Mouse (Mus musculus) liver, embryonic 11.5 days (tissue): ENCODE data around the gene Slc35a3. TPM values are rescaled to one million over a fixed set of nuclear protein-coding genes. Genes with fewer than 3 reads are reported as not detected.
"Not testable (repeated sequence)": the region's sequence is repeated elsewhere in the genome, so short reads cannot be mapped to it uniquely, and the experiment has no call there.

Experiments used
- ATAC-seq: fragments of 200-750 bp; cut with Nextera tagmentation; replicated peaks from 2 replicates; pipeline ENCODE4 v1.8.0; 2017; ENCODE audit warnings: moderate number of reproducible peaks, mild to moderate bottlenecking, moderate TSS enrichment, moderate library complexity; ENCODE audit not compliant: low FRiP score
- DNase-seq: peaks from one replicate; pipeline ENCODE4 v3.0.0-alpha.2; 2017; ENCODE audit warnings: low spot score
- H3K27ac ChIP-seq: fragments of 300-500 bp; sonication (generic); 2 replicates; pipeline ENCODE4 v1.5.1; 2014; ENCODE audit warnings: mild to moderate bottlenecking, low read depth, low read length, control low read depth
- H3K27me3 ChIP-seq: fragments of 300-500 bp; sonication (generic); replicated peaks from 2 replicates; pipeline ENCODE4 v1.6.1; 2014; ENCODE audit warnings: low read length, mixed read lengths; ENCODE audit not compliant: control insufficient read depth, insufficient read depth
- H3K36me3 ChIP-seq: fragments of 300-500 bp; sonication (generic); 2 replicates; pipeline ENCODE4 v1.6.1; 2014; ENCODE audit warnings: mild to moderate bottlenecking, low read length, moderate library complexity, mixed read lengths; ENCODE audit not compliant: control insufficient read depth, insufficient read depth
- H3K4me1 ChIP-seq: fragments of 300-500 bp; sonication (generic); replicated peaks from 2 replicates; pipeline ENCODE4 v1.6.1; 2014; ENCODE audit warnings: low read length, mixed read lengths; ENCODE audit not compliant: control insufficient read depth, insufficient read depth
- H3K4me2 ChIP-seq: fragments of 300-500 bp; sonication (generic); 2 replicates; pipeline ENCODE4 v1.6.1; 2014; ENCODE audit warnings: mild to moderate bottlenecking, control low read depth, moderate library complexity
- H3K4me3 ChIP-seq: fragments of 300-500 bp; sonication (generic); 2 replicates; pipeline ENCODE4 v1.5.1; 2014; ENCODE audit warnings: low read depth, low read length, control low read depth
- H3K9ac ChIP-seq: fragments of 300-500 bp; sonication (generic); 2 replicates; pipeline ENCODE4 v1.6.1; 2014; ENCODE audit warnings: low read depth, low read length, control low read depth
- H3K9me3 ChIP-seq: fragments of 300-500 bp; sonication (generic); 2 replicates; pipeline ENCODE4 v1.6.1; 2016; ENCODE audit warnings: low read length, inconsistent platforms, mixed read lengths; ENCODE audit not compliant: control insufficient read depth
- WGBS: fragments of 180-500 bp; shearing (Covaris S2); extraction: QIAGEN DNeasy Blood & Tissue Kit; methylation state at CpG from one replicate; pipeline ENCODE4 v1.1.7; 2014; 5-methylcytosine and 5-hydroxymethylcytosine counted together
- polyA plus RNA-seq: library from polyadenylated mRNA; unstranded; fragments of >200 nt; fragmentation: Nextera tagmentation; extraction: Ambion mirVana; gene quantifications from 2 replicates; pipeline ENCODE4 v1.2.1, GENCODE M21; 2014

The Slc35a3 gene
- polyA plus RNA-seq, 1 experiment from 2014 or later: 20.0 TPM

DNA sequence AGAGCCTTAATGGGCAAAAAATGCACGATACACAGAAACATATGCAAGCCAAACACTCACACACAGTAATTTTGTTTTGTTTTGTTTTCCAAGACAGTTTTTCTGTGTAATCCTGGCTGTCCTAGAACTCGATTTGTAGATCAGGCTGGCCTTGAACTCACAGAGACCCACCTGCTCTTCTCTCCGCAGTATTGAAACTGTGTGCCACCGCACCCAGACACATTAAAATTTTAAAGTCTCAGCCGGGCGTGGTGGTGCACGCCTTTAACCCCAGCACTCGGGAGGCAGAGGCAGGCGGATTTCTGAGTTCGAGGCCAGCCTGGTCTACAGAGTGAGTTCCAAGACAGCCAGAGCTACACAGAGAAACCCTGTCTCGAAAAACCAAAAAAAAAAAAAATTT lies 58.6 kb downstream of the Slc35a3 start:
- ATAC-seq, H3K9me3 ChIP-seq: not testable (repeated sequence)

GRCm38 (mm10) chr3:116653278-116653945 lies 59.2 kb downstream of the Slc35a3 start:
- H3K9me3 ChIP-seq: no peaks in the 10 kb centered on the region
- 71% methylated on average over 5 of the region's 5 CpGs for WGBS
- DNase-seq (no peak), ATAC-seq (no peak)
- H3K4me2 ChIP-seq: no peak overlapping the region
- no peak overlapping the region for H3K4me3 ChIP-seq
- H3K27ac ChIP-seq: no peak overlapping the region
- no peaks in the 10 kb centered on the region for H3K27me3 ChIP-seq
- H3K9ac ChIP-seq: no peak overlapping the region
- peaks cover 28% of the 10 kb centered on the region for H3K4me1 ChIP-seq
- peaks cover 2% of the 10 kb centered on the region; the same call in 1 of the 2 replicates for H3K36me3 ChIP-seq

More for the DNA sequence above, 58.6 kb downstream of the Slc35a3 start:
- not testable (repeated sequence) for H3K27me3 ChIP-seq, H3K27ac ChIP-seq, H3K4me3 ChIP-seq, H3K36me3 ChIP-seq, H3K4me2 ChIP-seq, DNase-seq, H3K9ac ChIP-seq
- peaks cover 31% of the 10 kb centered on the region for H3K4me1 ChIP-seq
- WGBS: 83% methylated on average over 11 of the region's 11 CpGs

GRCm38 (mm10) chr3:116652033-116652446 lies 60.6 kb downstream of the Slc35a3 start:
- no peak for DNase-seq
- no peak overlapping the region for H3K9ac ChIP-seq
- no peak overlapping the region for H3K4me2 ChIP-seq
- peaks cover 4% of the 10 kb centered on the region; the same call in 1 of the 2 replicates for H3K36me3 ChIP-seq
- 0 out of 2 replicates have a peak, but pooled peaks have one; percentile 26 for ATAC-seq
- H3K4me3 ChIP-seq: no peak overlapping the region
- H3K27ac ChIP-seq: no peak overlapping the region
- 77% methylated on average over 3 of the region's 3 CpGs for WGBS
- H3K9me3 ChIP-seq: no peaks in the 10 kb centered on the region
- H3K4me1 ChIP-seq: peaks cover 18% of the 10 kb centered on the region
- H3K27me3 ChIP-seq: no peaks in the 10 kb centered on the region

DNA sequence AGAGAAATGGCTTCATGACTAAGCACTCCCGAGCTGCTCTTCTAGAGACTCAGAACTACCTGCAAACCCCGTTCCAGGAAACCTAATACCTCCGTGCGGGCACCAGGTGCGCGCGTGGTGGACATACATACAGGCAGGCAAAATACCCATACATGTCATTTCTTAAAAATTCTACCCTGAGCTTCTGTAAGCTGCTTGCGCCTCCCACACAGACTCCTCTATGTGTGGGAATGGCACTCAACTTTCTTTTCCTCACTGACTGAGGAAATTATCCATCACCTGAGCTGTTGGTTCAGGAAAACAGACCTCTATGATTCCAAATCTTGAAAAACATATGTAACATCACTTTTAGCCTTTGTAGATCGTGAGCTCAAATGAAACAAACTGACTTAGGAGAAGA lies 61.9 kb downstream of the Slc35a3 start:
- Histone ChIP-seq H3K4me3 (no peak overlapping the region), H3K9me3 (no peaks in the 10 kb centered on the region), H3K9ac (no peak overlapping the region), H3K36me3 (peaks cover 9% of the 10 kb centered on the region), H3K4me2 (no peak overlapping the region), H3K27me3 (no peaks in the 10 kb centered on the region), H3K27ac (no peak overlapping the region), H3K4me1 (peaks cover 15% of the 10 kb centered on the region)
- ATAC-seq (no peak), DNase-seq (no peak)
- 93% methylated on average over 9 of the region's 9 CpGs for WGBS

- H3K4me1 ChIP-seq: peaks cover 12% of the 10 kb centered on the region
- no peak overlapping the region for H3K4me2 ChIP-seq
- H3K4me3 ChIP-seq: no peak overlapping the region
- H3K9me3 ChIP-seq: no peaks in the 10 kb centered on the region
- H3K27me3 ChIP-seq: no peaks in the 10 kb centered on the region
- no peak overlapping the region for H3K9ac ChIP-seq
- H3K27ac ChIP-seq: no peak overlapping the region
- ATAC-seq (no peak), DNase-seq (no peak)
- peaks cover 17% of the 10 kb centered on the region for H3K36me3 ChIP-seq
- 86% methylated on average over 7 of the region's 7 CpGs for WGBS
Measured at GRCm38 (mm10) chr3:116648805-116649204, 63.8 kb downstream of the Slc35a3 start.

DNA sequence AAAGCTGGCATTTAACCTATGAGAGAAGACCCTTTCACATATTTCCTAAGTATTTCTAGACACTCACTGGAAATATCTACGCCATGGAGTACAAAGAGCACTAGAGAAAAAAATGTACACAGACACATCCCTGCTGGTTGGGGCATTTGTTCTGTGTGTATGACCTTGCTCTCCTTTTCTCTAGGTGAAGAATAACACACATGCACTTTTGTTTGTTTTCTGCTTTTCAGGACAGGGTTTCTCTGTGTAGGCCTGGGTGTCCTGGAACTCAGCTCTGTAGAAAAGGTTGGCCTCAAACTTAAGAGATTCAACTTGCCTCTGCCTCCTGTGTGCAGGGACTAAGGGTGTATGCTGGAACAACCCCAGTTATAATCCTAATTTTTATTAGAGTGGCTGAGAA lies 66.2 kb downstream of the Slc35a3 start:
- H3K4me1 ChIP-seq: no peaks in the 10 kb centered on the region
- 93% methylated on average over 1 of the region's 1 CpGs for WGBS
- no peak overlapping the region for H3K4me2 ChIP-seq
- H3K27me3 ChIP-seq: no peaks in the 10 kb centered on the region
- no peak overlapping the region for H3K9ac ChIP-seq
- H3K4me3 ChIP-seq: no peak overlapping the region
- H3K27ac ChIP-seq: no peak overlapping the region
- ATAC-seq (no peak), DNase-seq (no peak)
- no peaks in the 10 kb centered on the region for H3K9me3 ChIP-seq
- H3K36me3 ChIP-seq: peaks cover 31% of the 10 kb centered on the region

- ATAC-seq (peak; percentile 39; the same call in 1 of the 2 replicates), DNase-seq (no peak)
- no peak overlapping the region for H3K4me2 ChIP-seq
- no peaks in the 10 kb centered on the region for H3K4me1 ChIP-seq
- no peak overlapping the region for H3K27ac ChIP-seq
- no peak overlapping the region for H3K9ac ChIP-seq
- H3K4me3 ChIP-seq: no peak overlapping the region
- H3K9me3 ChIP-seq: no peaks in the 10 kb centered on the region
- peaks cover 58% of the 10 kb centered on the region for H3K36me3 ChIP-seq
- H3K27me3 ChIP-seq: no peaks in the 10 kb centered on the region
- 80% methylated on average over 2 of the region's 2 CpGs for WGBS
Measured at GRCm38 (mm10) chr3:116642373-116642772, 70.3 kb downstream of the Slc35a3 start.

DNA sequence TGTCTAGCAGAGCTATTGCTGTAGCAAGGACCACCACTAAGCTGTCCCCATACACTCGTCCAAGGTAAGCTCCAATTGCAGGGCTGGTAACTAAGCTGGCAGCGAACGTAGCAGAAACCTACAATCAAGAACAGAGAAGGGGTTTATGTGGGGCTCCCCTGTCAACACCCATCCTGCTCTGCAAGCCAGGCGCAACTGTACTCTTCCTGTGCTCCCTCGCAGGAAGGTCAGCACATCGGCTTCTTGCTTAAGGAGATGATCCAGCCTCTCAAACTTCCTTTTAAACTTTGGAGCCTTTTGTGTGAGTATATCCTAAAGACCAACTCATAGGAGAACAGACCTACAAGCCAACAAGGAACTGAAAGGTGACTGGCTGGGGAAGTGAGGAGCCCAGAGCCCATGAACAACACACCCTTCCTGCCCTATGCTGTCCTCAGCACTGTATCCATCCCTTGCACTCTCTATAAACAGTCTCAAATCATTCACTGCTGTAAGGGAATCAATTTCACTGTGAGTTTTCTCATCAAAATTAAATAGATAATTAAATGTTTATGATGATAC lies 70.7 kb downstream of the Slc35a3 start:
- no peaks in the 10 kb centered on the region for H3K9me3 ChIP-seq
- H3K4me2 ChIP-seq: no peak overlapping the region
- peaks cover 61% of the 10 kb centered on the region for H3K36me3 ChIP-seq
- H3K27ac ChIP-seq: no peak overlapping the region
- H3K27me3 ChIP-seq: no peaks in the 10 kb centered on the region
- no peak overlapping the region for H3K9ac ChIP-seq
- DNase-seq: no peak
- no peaks in the 10 kb centered on the region for H3K4me1 ChIP-seq
- ATAC-seq: no peak
- 91% methylated on average over 6 of the region's 6 CpGs for WGBS
- H3K4me3 ChIP-seq: no peak overlapping the region

- ATAC-seq (peak; percentile 73), DNase-seq (no peak)
- Histone ChIP-seq H3K9me3 (no peaks in the 10 kb centered on the region), H3K9ac (no peak overlapping the region), H3K4me1 (no peaks in the 10 kb centered on the region), H3K4me3 (no peak overlapping the region), H3K27ac (no peak overlapping the region), H3K4me2 (no peak overlapping the region), H3K27me3 (no peaks in the 10 kb centered on the region), H3K36me3 (peaks cover 56% of the 10 kb centered on the region)
- 63% methylated on average over 1 of the region's 1 CpGs for WGBS
Measured at GRCm38 (mm10) chr3:116640024-116640423, 72.6 kb downstream of the Slc35a3 start.
